Mouse (Mus musculus) small intestine, adult 2 months (tissue): ENCODE data around the gene Rpl12.

Source experiments
- CTCF ChIP-seq: fragments of 200-500 bp; IDR thresholded peaks from 2 replicates; pipeline ENCODE4 v1.5.1; 2012; ENCODE audit warnings: low read depth, mild to moderate bottlenecking, control low read depth, inconsistent platforms, low read length, moderate library complexity, mixed read lengths; ENCODE audit not compliant: insufficient replicate concordance, insufficient read length; ENCODE audit errors: extremely low read depth
- POLR2A ChIP-seq: fragments of 200-500 bp; IDR thresholded peaks from 2 replicates; pipeline ENCODE4 v1.6.1; 2012; ENCODE audit warnings: low read depth, mild to moderate bottlenecking, control low read depth, inconsistent platforms, low read length, moderate library complexity

DNA sequence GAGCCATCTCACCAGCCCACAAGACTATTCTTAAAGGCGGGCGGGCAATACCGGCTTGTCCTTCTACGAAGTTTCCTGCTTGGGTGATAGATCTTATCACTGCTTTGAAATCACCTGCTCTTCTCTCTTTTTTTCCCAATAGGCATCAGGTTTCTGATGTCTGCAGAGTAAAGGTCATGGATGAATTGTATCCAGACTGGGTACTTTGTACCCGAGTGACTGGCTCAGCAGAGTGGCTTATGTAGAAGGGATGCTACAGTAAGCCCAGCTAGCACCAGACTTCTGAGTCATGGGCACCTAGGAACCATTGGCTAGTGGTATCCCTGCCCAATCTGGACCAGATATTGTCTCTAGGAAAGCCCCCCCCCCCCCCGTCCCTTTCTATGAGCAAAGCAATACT, 22.3 kb downstream of the Rpl12 start:
- TF ChIP-seq POLR2A = no peak
- no peak for TF ChIP-seq CTCF
